Mouse (Mus musculus) G1E (cell line): ENCODE data around the gene Zic1.

Experiments used
- CTCF ChIP-seq: IDR thresholded peaks from 2 replicates; pipeline ENCODE4 v1.5.1; 2012; ENCODE audit warnings: low read depth, low read length, inconsistent platforms, mixed read lengths
- GATA1 ChIP-seq: IDR thresholded peaks from 2 replicates; pipeline ENCODE4 v1.6.1; 2012; ENCODE audit warnings: borderline replicate concordance, low read length, inconsistent platforms, mixed read lengths

- TF ChIP-seq CTCF: no peak
- no peak for TF ChIP-seq GATA1
Observed at GRCm38 (mm10) chr9:91355270-91355589, 10.4 kb downstream of the Zic1 start.
